Mouse (Mus musculus): ENCODE results near the gene Il1f5. TPM values are rescaled to one million over a fixed set of nuclear protein-coding genes. Genes with fewer than 3 reads are reported as not detected.

Gene Il1f5
- polyA plus RNA-seq, 1 experiment from 2014 or later = not detected

Other genes with a start within 250 kb of the Il1f5 start
- 1.4 and 2.3 TPM in 2 replicates for gene Hnmt, start 227.6 kb upstream of the Il1f5 start, polyA plus RNA-seq (2016; fragmentation: Nextera tagmentation; extraction: Ambion mirVana)
- gene Tbpl2, start 180.4 kb upstream of the Il1f5 start, polyA plus RNA-seq (2016; fragmentation: Nextera tagmentation; extraction: Ambion mirVana) = not detected in 2 replicates
- not detected in 2 replicates for gene Il1f8, start 123.8 kb upstream of the Il1f5 start, polyA plus RNA-seq (2016; fragmentation: Nextera tagmentation; extraction: Ambion mirVana)
- gene Il1f9, start 90.5 kb upstream of the Il1f5 start, polyA plus RNA-seq (2016; fragmentation: Nextera tagmentation; extraction: Ambion mirVana) = not detected in 2 replicates
- not detected in 2 replicates for gene Il1f6, start 61.5 kb upstream of the Il1f5 start, polyA plus RNA-seq (2016; fragmentation: Nextera tagmentation; extraction: Ambion mirVana)
- not detected in 2 replicates for gene Il1f10, start 14.2 kb downstream of the Il1f5 start, polyA plus RNA-seq (2016; fragmentation: Nextera tagmentation; extraction: Ambion mirVana)
- not detected in 2 replicates for gene Il1rn, start 59.9 kb downstream of the Il1f5 start, polyA plus RNA-seq (2016; fragmentation: Nextera tagmentation; extraction: Ambion mirVana)
- gene Psd4, start 90.6 kb downstream of the Il1f5 start, polyA plus RNA-seq (2016; fragmentation: Nextera tagmentation; extraction: Ambion mirVana) = 0.46 and 1.1 TPM in 2 replicates
- gene Pax8, start 198.6 kb downstream of the Il1f5 start, polyA plus RNA-seq (2016; fragmentation: Nextera tagmentation; extraction: Ambion mirVana) = 6.8 and 7.2 TPM in 2 replicates